Mouse (Mus musculus) effector memory CD4-positive, alpha-beta T cell, adult 7 months (primary cell): ENCODE results near the gene Otx1. TPM values are rescaled to one million over a fixed set of nuclear protein-coding genes. Genes with fewer than 3 reads are reported as not detected.

Experiments
- polyA plus RNA-seq: library from polyadenylated mRNA; unstranded; fragments of 100-300 nt; shearing (Covaris generic); gene quantifications from one replicate; pipeline ENCODE4 v1.2.1, GENCODE M21; 2017

Otx1 gene
- polyA plus RNA-seq: 0.27 TPM

DNA sequence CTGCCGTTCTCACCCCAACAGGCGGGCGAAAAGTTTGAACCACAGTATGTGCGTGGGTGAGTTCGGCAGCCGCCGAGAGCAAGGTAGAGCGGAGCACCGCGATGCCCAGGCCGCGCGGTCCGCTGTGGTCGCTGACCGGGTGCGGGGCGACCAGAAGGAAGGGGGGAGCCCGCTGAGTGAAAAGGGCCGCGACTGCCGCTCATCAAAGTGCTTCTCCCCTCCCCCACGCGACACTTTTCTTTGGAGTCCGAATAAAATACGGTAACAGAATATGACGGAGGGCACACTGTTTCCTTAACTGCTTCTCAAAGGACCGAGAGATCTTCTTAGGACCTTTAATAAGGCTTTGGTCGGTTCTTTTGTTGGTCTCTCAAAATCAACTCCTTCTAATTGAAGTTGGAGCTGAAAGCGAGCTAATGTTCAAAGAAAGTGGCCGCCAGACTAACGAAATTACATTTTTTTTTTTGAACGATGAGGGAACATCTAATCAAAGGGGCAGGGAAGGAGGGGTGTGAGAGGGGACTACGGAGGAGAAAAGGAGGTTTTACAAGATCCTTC is at the start of gene Otx1:
Gene Otx1, minus strand, starts transcription at position 115 of the 558 bp plus-strand sequence.

